Mouse (Mus musculus): ENCODE data around the gene Nde1.

Nde1 gene

GRCm38 (mm10) chr16:14160941-14161340, 2.1 kb upstream of the Nde1 start:
- DNase-seq (ENCODE audit: low read depth, low spot score) = no peak

- DNase-seq (ENCODE audit: low read depth, low spot score) = no peak
Observed at GRCm38 (mm10) chr16:14163731-14164130, 656 bp downstream of the Nde1 start.

GRCm38 (mm10) chr16:14166490-14166889, 3.4 kb downstream of the Nde1 start:
- no peak for DNase-seq (ENCODE audit: low read depth, low spot score)

GRCm38 (mm10) chr16:14169706-14170105, 6.6 kb downstream of the Nde1 start:
- DNase-seq (ENCODE audit: low read depth, low spot score) = no peak

- DNase-seq (ENCODE audit: low read depth, low spot score) = no peak
Observed at GRCm38 (mm10) chr16:14178041-14178440, 15.0 kb downstream of the Nde1 start.

GRCm38 (mm10) chr16:14180163-14180733, 17.2 kb downstream of the Nde1 start:
- DNase-seq (ENCODE audit: low read depth, low spot score) = no peak

GRCm38 (mm10) chr16:14182360-14182759, 19.3 kb downstream of the Nde1 start:
- DNase-seq (ENCODE audit: low read depth, low spot score) = no peak

- no peak for DNase-seq (ENCODE audit: low read depth, low spot score)
Observed at GRCm38 (mm10) chr16:14183856-14184255, 20.8 kb downstream of the Nde1 start.

GRCm38 (mm10) chr16:14185516-14185915, 22.4 kb downstream of the Nde1 start:
- DNase-seq (ENCODE audit: low read depth, low spot score) = no peak

GRCm38 (mm10) chr16:14194164-14194950, 31.3 kb downstream of the Nde1 start:
- no peak for DNase-seq (ENCODE audit: low read depth, low spot score)

GRCm38 (mm10) chr16:14195427-14195826, 32.4 kb downstream of the Nde1 start:
- DNase-seq (ENCODE audit: low read depth, low spot score) = peak; percentile 55

GRCm38 (mm10) chr16:14198798-14199197, 35.7 kb downstream of the Nde1 start:
- DNase-seq (ENCODE audit: low read depth, low spot score) = peak; percentile 18

GRCm38 (mm10) chr16:14215156-14215555, 52.1 kb downstream of the Nde1 start:
- no peak for DNase-seq (ENCODE audit: low read depth, low spot score)

- peak; percentile 77 for DNase-seq (ENCODE audit: low read depth, low spot score)
Observed at GRCm38 (mm10) chr16:14237100-14237723, 74.1 kb downstream of the Nde1 start.

GRCm38 (mm10) chr16:14242059-14242458, 79.0 kb downstream of the Nde1 start:
- DNase-seq (ENCODE audit: low read depth, low spot score) = no peak
